Mouse (Mus musculus) thymus, postnatal 14 days (tissue): ENCODE data around the gene Nr4a3.
A peak's percentile ranks its signal among the peaks of the same experiment; 100 is the strongest.

Source experiments
- DNase-seq: peaks from one replicate; pipeline ENCODE4 v3.0.0; 2021

The Nr4a3 gene

DNA sequence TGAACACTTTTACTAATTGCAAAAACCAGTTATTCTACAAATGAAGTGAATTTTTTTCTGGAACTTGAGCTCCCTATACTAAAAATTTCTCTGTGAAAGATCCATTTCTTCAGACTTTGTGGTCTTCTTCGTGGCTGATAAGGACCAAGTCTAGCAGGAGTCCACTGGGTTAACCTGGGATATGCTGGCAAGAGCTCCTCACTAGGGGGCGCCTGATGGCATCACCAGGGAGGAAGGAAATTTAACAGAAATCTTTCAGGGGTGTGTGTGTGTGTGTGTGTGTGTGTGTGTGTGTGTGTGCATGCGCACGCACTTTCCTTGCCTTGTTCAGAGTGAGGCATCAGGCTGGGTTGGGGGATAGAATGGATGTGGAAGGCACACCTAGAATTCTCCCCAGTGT lies 71.2 kb downstream of the Nr4a3 start:
- peak; percentile 65 for DNase-seq

DNA sequence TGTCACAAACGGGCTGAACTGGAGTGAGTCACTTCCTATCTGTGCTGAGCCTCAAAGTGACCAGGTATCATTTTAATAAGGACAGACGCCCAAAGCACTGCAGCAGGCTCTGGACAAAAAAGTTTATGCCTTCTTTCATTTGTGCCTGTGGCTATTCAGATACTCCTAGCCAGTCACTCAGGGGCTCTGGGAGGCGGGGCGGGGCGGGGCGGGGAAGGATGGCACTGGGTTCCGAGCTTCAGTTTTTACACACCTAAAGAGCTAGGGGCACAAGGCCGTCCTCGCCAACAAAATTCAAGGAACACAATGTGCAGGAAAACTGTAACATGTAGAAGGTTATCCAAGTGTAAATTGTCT lies 79.4 kb downstream of the Nr4a3 start:
- no peak for DNase-seq

DNA sequence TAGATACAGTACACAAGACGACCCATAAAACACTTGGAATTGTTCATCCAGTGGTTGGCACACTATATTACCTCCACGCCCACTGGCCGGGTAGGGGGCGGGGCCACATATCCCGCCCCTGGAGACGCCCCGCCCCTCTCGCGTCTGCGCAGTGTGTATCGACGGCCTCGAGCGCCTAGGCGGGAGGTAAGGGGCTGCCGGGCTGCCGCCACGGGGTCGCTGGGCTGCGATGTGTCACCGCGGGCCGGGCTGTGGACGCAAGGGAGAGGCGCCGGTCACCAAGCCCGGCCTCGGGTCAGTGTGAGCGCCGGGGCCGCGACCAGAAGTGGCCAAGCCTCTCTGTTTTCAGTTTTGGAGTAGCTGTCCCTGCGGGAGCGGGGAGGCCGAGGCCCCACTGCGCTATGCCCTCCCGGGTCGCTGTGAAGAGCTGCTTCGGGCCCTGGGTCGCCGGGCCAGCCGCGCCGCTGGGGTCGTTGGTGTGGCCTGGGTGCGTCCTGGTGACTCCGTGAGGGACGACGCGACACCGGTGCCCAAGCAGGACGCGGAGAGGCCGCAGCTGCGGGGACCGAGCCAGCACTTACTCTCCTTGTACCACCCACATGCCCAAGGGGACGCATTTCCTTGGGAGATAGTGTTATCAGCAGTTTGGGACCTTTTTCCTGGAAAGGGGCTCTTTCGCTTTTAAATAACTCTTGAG lies 80.0 kb downstream of the Nr4a3 start, which contains the start of gene Stx17:
Stx17 (plus strand) TSS at position 143 of the 697 bp plus-strand sequence.
- peak; percentile 89 for DNase-seq

DNA sequence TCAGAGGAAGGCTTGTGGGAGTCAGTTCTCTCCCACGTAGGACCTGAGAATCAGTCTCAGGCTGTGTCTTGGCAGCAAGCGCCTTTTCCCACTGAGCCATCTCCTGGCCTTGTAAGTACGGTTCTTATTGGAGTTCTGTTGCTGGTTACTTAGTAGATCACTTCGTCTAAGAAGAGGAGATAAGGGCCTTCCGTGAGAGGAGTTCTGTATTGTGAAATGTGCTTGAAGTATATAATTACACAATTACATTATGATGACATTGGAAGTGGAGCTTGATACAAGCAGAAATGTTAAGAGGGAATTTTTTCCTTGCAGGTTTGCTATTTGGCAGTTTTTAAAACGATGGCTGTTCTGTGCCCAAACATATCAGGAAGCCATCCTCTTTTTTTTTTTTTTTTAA lies 85.4 kb downstream of the Nr4a3 start:
- DNase-seq = no peak

DNA sequence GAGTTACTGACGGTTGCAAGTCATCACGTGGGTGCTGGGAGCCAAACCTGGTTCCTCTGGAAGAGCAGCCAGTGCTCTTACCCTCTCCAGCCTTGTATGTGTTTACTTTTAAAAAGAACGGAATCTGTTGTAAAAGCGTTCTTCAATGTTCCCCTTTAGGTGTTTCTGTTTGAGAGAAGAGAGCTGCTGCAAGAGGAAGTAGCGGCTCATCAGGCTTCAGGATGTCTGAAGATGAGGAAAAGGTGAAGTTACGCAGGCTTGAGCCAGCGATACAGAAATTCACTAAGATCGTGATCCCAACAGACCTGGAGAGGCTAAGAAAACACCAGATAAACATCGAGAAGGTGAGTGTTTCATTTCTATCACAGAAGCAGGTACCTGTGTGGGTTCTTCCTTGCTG lies 86.7 kb downstream of the Nr4a3 start:
- DNase-seq = no peak

DNA sequence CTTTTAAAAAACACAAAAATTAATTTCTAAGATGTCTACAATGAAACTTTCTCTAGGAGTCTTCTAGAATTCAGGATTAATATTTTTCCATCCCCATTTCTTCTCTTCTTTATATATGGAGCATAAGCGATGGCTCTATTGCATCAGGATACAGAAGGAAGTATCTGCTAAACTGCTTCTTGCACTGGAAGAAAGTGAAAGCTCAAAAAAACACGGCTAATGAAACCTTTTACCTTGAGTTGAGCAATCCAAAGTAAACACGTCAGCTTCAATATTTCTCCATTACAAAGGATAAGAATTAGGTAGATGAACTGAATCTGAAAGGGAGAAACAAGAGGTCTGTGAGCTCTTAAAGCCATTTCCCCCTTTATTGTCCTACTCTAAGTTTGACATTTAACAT lies 87.8 kb downstream of the Nr4a3 start:
- DNase-seq = no peak
